Mouse (Mus musculus): ENCODE results near the gene Tmtc2. TPM values are rescaled to one million over a fixed set of nuclear protein-coding genes. Genes with fewer than 3 reads are reported as not detected.

Tmtc2 gene
- polyA plus RNA-seq, 1 experiment: 0.97 TPM

DNA sequence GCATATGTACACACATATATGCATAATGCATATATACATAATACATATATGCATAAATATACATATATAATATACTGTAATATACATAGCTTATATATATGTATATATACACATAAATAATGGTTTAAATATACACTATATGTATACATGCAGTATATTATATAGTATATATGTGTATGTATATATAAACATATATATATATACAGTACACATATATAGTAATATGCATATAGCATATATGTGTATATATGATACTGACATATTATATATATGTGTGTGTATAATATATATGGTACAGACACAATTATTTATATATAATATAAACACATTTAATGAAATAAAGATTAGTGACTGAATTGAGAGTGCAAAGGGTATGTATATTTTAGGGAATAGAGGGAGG, 420.5 kb downstream of the Tmtc2 start:
- H3ac ChIP-seq (ENCODE audit: control insufficient read depth, insufficient read length): no peak overlapping the region
- H3K4me3 ChIP-seq: no peak overlapping the region
- no peak for TF ChIP-seq TCF3 (IDR thresholded peaks at IDR 0.05; ENCODE audit: insufficient read length, low read depth)
- no peak for TF ChIP-seq MYOG (IDR thresholded peaks at IDR 0.05; ENCODE audit: control insufficient read depth in 1 of 3, insufficient read depth in 1 of 3, insufficient read length in 2 of 3, low read depth in 2 of 3)
- TF ChIP-seq MYOD1 (IDR thresholded peaks at IDR 0.05; ENCODE audit: control insufficient read depth in 1 of 3, insufficient read length in 2 of 3, low read depth in 2 of 3): no peak
- TF ChIP-seq CEBPB (IDR thresholded peaks at IDR 0.05; ENCODE audit: insufficient read depth, poor library complexity, severe bottlenecking): no peak
- TF ChIP-seq E2F4 (IDR thresholded peaks at IDR 0.05; ENCODE audit: insufficient read depth): no peak
- TF ChIP-seq REST (IDR thresholded peaks at IDR 0.05; ENCODE audit: insufficient read depth, insufficient read length): no peak
- no peak for TF ChIP-seq TCF12 (IDR thresholded peaks at IDR 0.05; ENCODE audit: insufficient read depth, poor library complexity, severe bottlenecking)
- TF ChIP-seq POLR2A (IDR thresholded peaks at IDR 0.05; ENCODE audit: insufficient read length, low read depth): no peak
- no peaks in the 10 kb centered on the region for H3K36me3 ChIP-seq (ENCODE audit: control insufficient read depth, insufficient read depth)
- no peaks in the 10 kb centered on the region for H3K27me3 ChIP-seq (ENCODE audit: control insufficient read depth, insufficient read depth, insufficient read length)
- no peaks in the 10 kb centered on the region for H3K79me2 ChIP-seq (ENCODE audit: control insufficient read depth, insufficient read depth)
- no peak overlapping the region for H3K4me2 ChIP-seq (ENCODE audit: low read depth)

DNA sequence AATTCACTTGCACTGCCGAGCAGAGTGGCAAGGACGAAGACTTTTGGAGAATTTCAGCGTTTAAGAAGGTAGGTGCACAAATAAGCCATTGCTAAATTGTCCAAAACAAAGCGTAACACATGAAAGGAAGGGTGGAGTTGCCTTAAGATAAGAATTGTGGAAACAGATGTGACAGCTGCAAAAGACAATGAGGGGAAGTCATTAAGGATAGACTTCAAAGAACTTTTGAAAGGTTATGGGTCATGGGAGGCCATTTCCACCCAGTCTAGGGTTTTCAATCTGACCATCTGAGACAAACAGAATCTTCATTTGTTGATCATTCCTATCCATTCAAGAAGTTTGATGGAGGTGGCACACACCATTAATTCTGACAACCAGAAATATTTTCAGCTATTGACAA, 429.9 kb downstream of the Tmtc2 start:
- Histone ChIP-seq H3K36me3 (ENCODE audit: control insufficient read depth, insufficient read depth) (no peaks in the 10 kb centered on the region), H3K27me3 (ENCODE audit: control insufficient read depth, insufficient read depth, insufficient read length) (no peaks in the 10 kb centered on the region), H3K79me2 (ENCODE audit: control insufficient read depth, insufficient read depth) (no peaks in the 10 kb centered on the region), H3K4me2 (ENCODE audit: low read depth) (no peak overlapping the region), H3ac (ENCODE audit: control insufficient read depth, insufficient read length) (no peak overlapping the region), H3K4me3 (no peak overlapping the region)
- TF ChIP-seq POLR2AphosphoS2 (IDR thresholded peaks at IDR 0.05; ENCODE audit: insufficient read length, low read depth) (no peak), USF1 (IDR thresholded peaks at IDR 0.05; ENCODE audit: low read depth) (no peak)

DNA sequence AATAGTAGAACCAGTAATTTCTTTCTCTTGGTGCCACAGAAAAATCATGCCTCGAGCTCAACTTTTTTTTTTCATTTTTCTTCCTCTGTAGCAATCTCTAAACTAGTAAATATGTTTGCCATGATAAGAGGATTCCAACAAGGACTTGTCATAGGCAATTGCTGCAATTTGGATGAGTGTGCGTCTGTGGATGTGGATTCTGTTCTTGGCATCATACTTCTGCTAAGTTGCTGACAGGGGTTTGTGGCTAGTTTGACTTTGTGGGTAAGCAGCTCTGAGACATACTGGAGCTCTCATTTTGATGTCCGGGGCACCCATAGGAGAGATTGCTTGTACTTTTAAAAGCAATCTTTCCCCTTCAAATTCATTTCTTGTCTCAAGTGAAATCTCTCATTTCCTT, 432.1 kb downstream of the Tmtc2 start:
- H3K36me3 ChIP-seq (ENCODE audit: control insufficient read depth, insufficient read depth): no peaks in the 10 kb centered on the region
- no peaks in the 10 kb centered on the region for H3K27me3 ChIP-seq (ENCODE audit: control insufficient read depth, insufficient read depth, insufficient read length)
- H3K4me2 ChIP-seq (ENCODE audit: low read depth): no peak overlapping the region
- no peak overlapping the region for H3K4me3 ChIP-seq
- no peak overlapping the region for H3ac ChIP-seq (ENCODE audit: control insufficient read depth, insufficient read length)
- no peaks in the 10 kb centered on the region for H3K79me2 ChIP-seq (ENCODE audit: control insufficient read depth, insufficient read depth)
- 0 out of 2 replicates have a peak, but pooled peaks have one; percentile 42 for TF ChIP-seq CEBPB (IDR thresholded peaks at IDR 0.05; ENCODE audit: insufficient read depth, poor library complexity, severe bottlenecking)
- no peak for TF ChIP-seq USF1 (IDR thresholded peaks at IDR 0.05; ENCODE audit: low read depth)
